Mouse (Mus musculus): ENCODE results near the gene Socs5. TPM values are rescaled to one million over a fixed set of nuclear protein-coding genes. Genes with fewer than 3 reads are reported as not detected.

Gene Socs5
- total and polyA plus RNA-seq, 2 experiments from 2014 or later, result 13.0 to 21.3 TPM

- 80% methylated on average over 2 of the region's 2 CpGs for WGBS
- Histone ChIP-seq H3K4me3 (ENCODE audit: low read depth, low read length) (no peak overlapping the region), H3K27me3 (ENCODE audit: insufficient read depth, low read length) (no peaks in the 10 kb centered on the region), H3K9me3 (ENCODE audit: low read length) (0 out of 2 replicates have a peak, but pooled peaks cover 3% of the 10 kb centered on the region), H3K9ac (replicated peaks; ENCODE audit: low read length, poor library complexity, severe bottlenecking) (no peak overlapping the region), H3K4me1 (ENCODE audit: insufficient read depth, low read length) (no peaks in the 10 kb centered on the region), H3K36me3 (ENCODE audit: insufficient read depth, low read length) (no peaks in the 10 kb centered on the region), H3K4me2 (ENCODE audit: low read depth, low read length, poor library complexity, severe bottlenecking) (no peak overlapping the region), H3K27ac (ENCODE audit: low read depth, low read length) (no peak overlapping the region)
- no peak for TF ChIP-seq CTCF (IDR thresholded peaks at IDR 0.05)
- ATAC-seq (ENCODE audit: low FRiP score) (no peak), DNase-seq (ENCODE audit: low spot score) (no peak)
Measured at GRCm38 (mm10) chr17:87173966-87174365, 66.5 kb downstream of the Socs5 start.

DNA sequence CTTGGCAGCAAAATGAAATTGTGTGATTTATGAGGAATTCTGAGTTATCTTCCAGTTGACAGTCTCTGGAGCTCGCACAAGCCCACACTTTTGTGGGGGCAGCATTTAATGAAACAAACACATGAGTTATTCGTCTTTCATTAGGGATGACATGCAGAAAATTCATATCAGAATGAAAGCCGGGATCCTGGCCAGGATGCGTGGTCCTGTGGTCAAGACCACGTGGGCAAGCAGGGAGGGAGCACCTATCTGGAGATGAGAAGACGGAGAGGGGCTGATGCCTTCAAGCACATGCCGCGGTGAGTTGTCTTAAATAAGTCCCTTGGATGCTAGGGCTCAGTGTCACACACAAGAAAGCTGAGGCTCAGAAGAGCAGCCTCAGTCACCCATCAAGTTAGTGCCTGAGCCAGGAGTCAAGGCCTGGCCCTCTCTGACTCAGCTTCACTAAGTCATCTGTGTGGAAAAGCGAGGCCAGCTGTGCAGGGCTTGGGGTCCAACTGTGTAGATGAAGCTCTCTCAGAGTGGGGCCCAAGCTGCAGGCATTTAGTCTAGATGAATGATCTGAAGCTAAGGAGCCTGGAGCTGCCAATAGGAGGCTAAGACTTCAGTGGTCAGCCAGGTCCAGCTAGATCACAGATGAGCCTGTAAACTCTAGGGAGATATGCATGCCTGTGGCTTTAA lies 67.3 kb downstream of the Socs5 start:
- H3K4me2 ChIP-seq (ENCODE audit: low read depth, low read length, poor library complexity, severe bottlenecking), result no peak overlapping the region
- no peak overlapping the region for H3K9ac ChIP-seq (replicated peaks; ENCODE audit: low read length, poor library complexity, severe bottlenecking)
- H3K27me3 ChIP-seq (ENCODE audit: insufficient read depth, low read length), result no peaks in the 10 kb centered on the region
- H3K4me3 ChIP-seq (ENCODE audit: low read depth, low read length), result no peak overlapping the region
- no peak overlapping the region for H3K27ac ChIP-seq (ENCODE audit: low read depth, low read length)
- H3K9me3 ChIP-seq (ENCODE audit: low read length), result 0 out of 2 replicates have a peak, but pooled peaks cover 3% of the 10 kb centered on the region
- ATAC-seq (ENCODE audit: low FRiP score) (no peak), DNase-seq (ENCODE audit: low spot score) (no peak)
- no peaks in the 10 kb centered on the region for H3K4me1 ChIP-seq (ENCODE audit: insufficient read depth, low read length)
- WGBS, result 92% methylated on average over 9 of the region's 9 CpGs
- no peak for TF ChIP-seq CTCF (IDR thresholded peaks at IDR 0.05)
- H3K36me3 ChIP-seq (ENCODE audit: insufficient read depth, low read length), result no peaks in the 10 kb centered on the region

DNA sequence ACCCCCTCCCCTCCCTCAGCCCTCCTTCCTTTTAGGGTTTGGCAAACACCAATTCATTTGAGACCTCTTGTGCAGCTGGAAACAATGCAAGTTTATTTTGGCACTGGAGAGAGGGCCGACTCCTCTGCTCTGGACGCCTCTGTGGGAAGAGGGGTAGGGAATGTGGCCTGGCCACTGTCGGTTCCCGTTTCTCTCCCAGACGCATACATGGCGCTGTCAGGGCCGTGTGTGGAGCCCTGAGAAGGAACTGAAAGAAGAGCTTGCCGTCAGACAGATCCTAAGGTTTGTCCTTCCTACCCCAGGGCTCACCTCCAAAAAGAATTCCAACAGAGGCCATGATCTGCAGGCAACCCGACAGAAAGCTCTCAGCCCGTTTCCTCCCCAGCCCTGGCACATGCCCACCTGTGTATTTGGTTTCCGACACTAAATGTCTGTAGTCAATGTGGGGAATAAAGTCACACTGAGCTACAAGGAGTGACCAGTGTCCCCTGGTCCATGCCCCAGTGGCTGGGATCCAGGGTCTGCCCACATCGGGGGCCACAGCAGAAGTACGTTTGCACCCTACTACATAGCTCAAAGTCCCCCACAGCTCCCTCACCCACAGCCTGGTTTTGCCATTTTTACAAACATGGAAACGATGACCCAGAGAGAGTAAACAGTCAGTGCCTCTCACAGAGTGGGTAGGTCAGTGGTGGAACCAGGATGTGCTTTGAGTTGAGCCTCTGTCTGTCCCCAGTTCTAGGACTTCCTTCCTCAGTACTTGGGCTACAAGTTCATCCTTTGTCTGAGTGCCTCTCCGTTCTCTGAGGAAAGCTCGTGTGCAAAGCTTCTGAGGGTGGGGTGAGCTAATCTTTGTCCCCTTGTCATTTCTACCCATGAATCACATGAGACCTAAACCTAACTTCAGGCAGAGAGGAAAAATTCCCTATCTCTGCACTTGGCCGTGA lies 68.9 kb downstream of the Socs5 start:
- Histone ChIP-seq H3K4me3 (ENCODE audit: low read depth, low read length) (no peak overlapping the region), H3K27ac (ENCODE audit: low read depth, low read length) (no peak overlapping the region), H3K9me3 (ENCODE audit: low read length) (0 out of 2 replicates have a peak, but pooled peaks cover 3% of the 10 kb centered on the region), H3K27me3 (ENCODE audit: insufficient read depth, low read length) (no peaks in the 10 kb centered on the region), H3K9ac (replicated peaks; ENCODE audit: low read length, poor library complexity, severe bottlenecking) (no peak overlapping the region), H3K36me3 (ENCODE audit: insufficient read depth, low read length) (no peaks in the 10 kb centered on the region), H3K4me1 (ENCODE audit: insufficient read depth, low read length) (no peaks in the 10 kb centered on the region), H3K4me2 (ENCODE audit: low read depth, low read length, poor library complexity, severe bottlenecking) (no peak overlapping the region)
- 78% methylated on average over 17 of the region's 17 CpGs for WGBS
- no peak for ATAC-seq (ENCODE audit: low FRiP score)
- DNase-seq (ENCODE audit: low spot score), result no peak
- TF ChIP-seq CTCF (IDR thresholded peaks at IDR 0.05), result no peak

GRCm38 (mm10) chr17:87178596-87179590 lies 71.4 kb downstream of the Socs5 start:
- Histone ChIP-seq H3K36me3 (ENCODE audit: insufficient read depth, low read length) (no peaks in the 10 kb centered on the region), H3K27me3 (ENCODE audit: insufficient read depth, low read length) (no peaks in the 10 kb centered on the region), H3K27ac (ENCODE audit: low read depth, low read length) (no peak overlapping the region), H3K4me3 (ENCODE audit: low read depth, low read length) (no peak overlapping the region), H3K9ac (replicated peaks; ENCODE audit: low read length, poor library complexity, severe bottlenecking) (no peak overlapping the region), H3K4me2 (ENCODE audit: low read depth, low read length, poor library complexity, severe bottlenecking) (no peak overlapping the region), H3K9me3 (ENCODE audit: low read length) (no peaks in the 10 kb centered on the region), H3K4me1 (ENCODE audit: insufficient read depth, low read length) (no peaks in the 10 kb centered on the region)
- WGBS, result 45% methylated on average over 16 of the region's 16 CpGs
- ATAC-seq (ENCODE audit: low FRiP score), result no peak
- peak; percentile 26 for DNase-seq (ENCODE audit: low spot score)
- TF ChIP-seq CTCF (IDR thresholded peaks at IDR 0.05), result no peak

GRCm38 (mm10) chr17:87179939-87180550 lies 72.6 kb downstream of the Socs5 start:
- Histone ChIP-seq H3K36me3 (ENCODE audit: insufficient read depth, low read length) (no peaks in the 10 kb centered on the region), H3K9ac (replicated peaks; ENCODE audit: low read length, poor library complexity, severe bottlenecking) (no peak overlapping the region), H3K4me2 (ENCODE audit: low read depth, low read length, poor library complexity, severe bottlenecking) (no peak overlapping the region), H3K9me3 (ENCODE audit: low read length) (no peaks in the 10 kb centered on the region), H3K4me3 (ENCODE audit: low read depth, low read length) (no peak overlapping the region), H3K27ac (ENCODE audit: low read depth, low read length) (no peak overlapping the region), H3K27me3 (ENCODE audit: insufficient read depth, low read length) (no peaks in the 10 kb centered on the region), H3K4me1 (ENCODE audit: insufficient read depth, low read length) (no peaks in the 10 kb centered on the region)
- no peak for TF ChIP-seq CTCF (IDR thresholded peaks at IDR 0.05)
- DNase-seq (ENCODE audit: low spot score) (no peak), ATAC-seq (ENCODE audit: low FRiP score) (no peak)
- 90% methylated on average over 9 of the region's 9 CpGs for WGBS
